Mouse (Mus musculus) left cerebral cortex, adult 11 months (tissue): ENCODE measurements around the gene Myo3b.

ENCODE experiments used
- DNase-seq: peaks from one replicate; pipeline ENCODE4 v3.0.0; 2022; ENCODE audit warnings: low spot score

The Myo3b gene

DNA sequence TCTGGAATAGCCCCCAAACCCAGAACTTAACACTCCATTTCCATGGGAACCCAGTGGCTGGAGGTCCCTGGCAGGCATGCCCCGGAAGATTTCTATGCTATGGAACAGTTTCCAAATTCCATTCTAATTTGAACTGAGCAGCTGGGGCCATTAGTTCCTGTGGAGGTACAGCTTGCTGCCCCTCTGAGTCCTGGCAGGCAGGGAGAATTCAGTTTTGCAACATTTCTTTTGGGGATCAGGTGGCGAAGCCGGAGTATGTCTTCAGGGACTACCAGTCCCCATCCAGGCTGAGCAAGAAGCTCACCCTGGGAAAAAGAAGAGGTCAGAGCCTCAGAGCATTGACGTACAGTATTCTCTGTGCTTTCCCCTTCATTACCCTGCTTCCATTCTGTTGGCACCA is 94.4 kb downstream of the Myo3b start:
- DNase-seq, result no peak

DNA sequence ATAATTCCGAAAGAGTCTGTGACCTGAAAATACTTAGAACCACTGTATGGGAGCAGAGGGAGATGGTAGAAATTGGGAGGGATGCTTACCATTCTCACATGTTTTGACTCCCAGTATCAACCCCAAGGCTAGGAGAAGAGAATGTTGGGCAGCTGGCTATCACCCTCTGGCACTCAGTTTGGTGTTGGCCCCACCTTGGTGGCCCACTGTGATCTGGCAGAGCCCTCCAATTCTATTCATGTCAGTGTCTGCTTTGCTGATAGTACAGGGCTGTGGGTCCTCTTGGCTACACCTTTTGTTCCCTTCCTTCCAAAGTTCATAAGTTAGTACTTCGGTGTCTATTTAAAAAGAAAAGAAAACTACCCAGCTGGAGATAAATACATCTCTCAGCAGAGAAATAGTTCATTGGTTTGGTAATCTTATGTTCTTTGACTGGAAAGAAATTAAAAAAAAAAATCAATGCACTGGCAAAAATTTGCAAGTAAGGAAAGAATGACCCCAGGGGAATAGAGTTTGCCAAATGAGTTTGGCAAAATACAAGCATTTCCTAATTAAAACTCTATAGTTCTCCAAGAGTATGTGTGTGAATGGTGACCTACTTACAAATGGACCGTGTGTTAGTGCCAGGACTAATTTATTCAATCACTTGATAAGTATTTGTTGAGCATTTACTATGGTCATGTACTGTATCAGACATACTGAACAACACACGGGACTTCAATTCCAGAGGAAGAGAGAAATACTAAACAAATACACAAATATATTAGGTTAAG is 98.5 kb downstream of the Myo3b start:
- no peak for DNase-seq

DNA sequence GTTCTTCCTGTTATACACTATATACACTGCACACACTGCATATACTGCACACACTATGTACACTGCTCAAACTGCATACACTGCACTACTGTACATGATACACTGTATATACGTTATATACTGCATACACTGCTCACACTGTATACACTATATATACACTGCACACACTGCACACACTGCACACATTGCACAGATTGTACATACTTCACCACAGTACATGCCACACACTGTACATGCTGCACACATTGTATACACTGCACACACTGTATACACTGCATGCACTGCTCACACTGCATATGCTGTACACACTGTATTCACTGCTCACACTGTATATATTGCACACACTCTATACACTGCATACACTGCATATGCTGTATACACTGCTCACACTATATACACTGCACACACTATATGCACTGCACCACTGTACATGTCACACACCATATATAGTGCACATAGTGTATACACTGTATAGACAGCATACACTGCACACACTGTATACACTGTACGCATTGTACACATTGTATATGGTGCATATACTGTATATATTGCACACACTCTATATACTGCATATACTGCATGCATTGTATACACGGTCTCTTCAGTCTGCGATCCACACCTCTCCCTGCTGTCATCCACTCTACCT is 104.7 kb downstream of the Myo3b start:
- DNase-seq, result no peak

GRCm38 (mm10) chr2:70146993-70147581 is 108.2 kb downstream of the Myo3b start:
- no peak for DNase-seq

- DNase-seq, result no peak
These were observed 110.0 kb downstream of the Myo3b start for GRCm38 (mm10) chr2:70148821-70149510.

DNA sequence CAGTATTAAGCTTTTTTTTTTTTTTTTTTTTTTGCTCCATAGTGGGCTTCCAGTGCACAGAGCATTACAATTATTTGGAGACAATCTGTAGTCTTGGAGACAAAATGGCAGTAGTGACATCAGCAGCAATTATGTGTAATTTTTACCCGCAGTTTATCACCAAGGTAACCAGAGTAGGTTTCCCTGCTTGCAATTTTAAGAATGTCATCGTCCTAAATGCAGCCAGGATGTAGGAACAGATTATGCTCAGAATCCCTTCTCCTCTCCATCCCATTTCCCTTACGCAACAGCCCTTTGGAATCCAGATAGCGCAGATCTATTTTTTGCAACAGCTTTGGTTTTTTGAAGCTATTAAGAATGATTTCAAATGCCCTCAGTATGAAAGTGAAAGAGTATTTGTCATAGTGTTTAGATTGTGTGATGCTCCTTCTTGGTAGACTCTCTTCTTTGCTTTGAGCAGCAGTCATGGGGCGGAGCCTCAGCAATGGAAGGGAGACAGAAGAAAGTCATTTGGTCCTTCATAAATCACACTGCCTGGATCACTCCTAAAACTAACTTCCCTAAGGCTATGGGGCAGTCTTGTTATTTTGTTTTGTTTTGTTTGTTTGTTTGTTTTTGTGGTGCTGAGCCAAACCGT is 111.6 kb downstream of the Myo3b start:
- DNase-seq, result peak; percentile 75

DNA sequence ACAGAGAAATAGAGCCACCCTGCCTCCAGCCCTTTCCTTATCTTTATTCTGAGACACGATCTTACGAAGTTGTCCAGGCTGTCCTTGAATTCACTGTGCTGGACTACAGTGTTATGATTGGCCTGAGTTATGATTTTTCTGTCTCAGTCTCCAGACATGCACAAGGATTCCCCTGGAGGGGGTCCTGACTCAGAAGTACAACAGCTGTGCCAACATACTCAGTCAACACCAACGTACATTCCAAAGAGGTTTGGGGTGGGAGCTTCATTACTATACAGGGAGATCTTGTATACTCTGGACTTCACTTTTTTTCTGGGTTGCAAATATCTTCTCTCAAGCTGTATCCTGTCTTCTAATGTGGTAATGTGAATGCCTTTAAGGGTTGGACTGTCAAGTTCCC is 113.0 kb downstream of the Myo3b start:
- DNase-seq, result no peak

DNA sequence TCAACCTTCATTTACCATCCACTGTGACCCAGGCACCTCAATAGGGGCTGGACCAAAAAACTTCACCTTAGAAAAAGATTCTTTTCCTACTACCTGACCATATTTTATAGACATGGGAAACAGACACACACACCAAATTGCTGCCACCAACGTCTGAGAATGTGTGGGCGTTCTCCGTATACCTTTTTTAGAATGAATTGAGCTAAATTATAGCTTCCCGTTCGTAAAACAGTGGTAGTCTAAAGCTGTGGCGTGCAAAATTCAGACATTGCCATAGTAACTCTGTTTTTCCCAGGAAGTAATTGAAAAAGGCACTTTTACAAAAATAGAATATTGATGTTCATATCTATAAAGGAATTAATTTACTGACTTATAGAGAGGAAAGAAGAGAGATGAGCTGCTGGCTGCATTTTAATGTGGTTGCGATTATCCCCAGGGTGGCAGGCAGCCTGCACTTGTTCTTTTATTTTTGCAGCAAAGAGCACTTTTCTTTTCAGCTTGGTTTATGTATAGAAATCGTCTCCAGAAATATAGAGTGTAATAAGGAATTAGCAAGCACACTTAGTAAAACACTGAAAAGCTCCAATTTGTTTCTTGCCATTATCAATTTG is 116.4 kb downstream of the Myo3b start:
- no peak for DNase-seq

DNA sequence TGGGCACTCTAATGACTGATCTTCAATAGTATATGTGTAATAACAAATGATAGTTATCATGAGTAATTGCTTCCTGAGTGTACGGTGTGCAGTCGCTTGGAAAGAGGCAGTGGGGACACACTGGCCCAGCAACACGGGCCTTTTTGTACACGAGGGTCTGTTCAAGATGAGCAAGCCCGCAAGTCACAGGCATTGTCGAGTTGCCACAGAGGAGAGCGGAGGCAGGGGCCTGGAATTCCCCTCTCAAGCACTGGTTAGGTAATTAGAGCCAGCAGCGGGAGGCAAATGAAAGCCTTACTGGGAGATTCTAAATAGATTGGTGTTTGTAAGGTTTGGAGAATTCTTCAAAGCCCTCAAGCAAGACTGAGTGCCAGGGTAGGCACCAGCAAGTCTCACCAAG is 120.6 kb downstream of the Myo3b start:
- DNase-seq, result no peak

GRCm38 (mm10) chr2:70166231-70166630 is 127.3 kb downstream of the Myo3b start:
- DNase-seq, result no peak

GRCm38 (mm10) chr2:70167944-70168935 is 129.3 kb downstream of the Myo3b start:
- DNase-seq, result peak; percentile 53

- no peak for DNase-seq
These were observed 131.5 kb downstream of the Myo3b start for GRCm38 (mm10) chr2:70170469-70170868.

- DNase-seq, result no peak
These were observed 138.1 kb downstream of the Myo3b start for GRCm38 (mm10) chr2:70176823-70177708.

- no peak for DNase-seq
These were observed 138.7 kb downstream of the Myo3b start for GRCm38 (mm10) chr2:70177709-70178030.

GRCm38 (mm10) chr2:70178241-70178640 is 139.3 kb downstream of the Myo3b start:
- DNase-seq, result no peak

- no peak for DNase-seq
These were observed 143.3 kb downstream of the Myo3b start for GRCm38 (mm10) chr2:70182150-70182670.

DNA sequence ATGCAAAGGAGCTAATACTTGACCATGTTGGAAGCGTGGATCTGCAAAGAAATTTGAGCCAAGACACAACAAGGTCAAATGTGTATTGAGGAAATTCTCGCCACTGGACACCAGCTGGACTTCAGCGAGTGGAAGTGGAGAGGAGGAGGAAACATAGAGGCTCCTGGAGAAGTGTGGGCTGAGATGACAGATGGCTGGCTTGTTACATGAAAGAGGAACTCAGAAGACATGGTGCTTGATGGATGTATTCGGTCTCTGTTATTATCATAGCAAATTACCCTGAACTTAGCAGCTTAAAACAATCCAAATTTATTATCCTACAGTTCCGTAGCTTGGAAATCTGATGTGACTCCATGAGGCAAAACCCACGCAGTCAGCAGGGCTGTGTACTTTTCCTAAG is 148.1 kb downstream of the Myo3b start:
- no peak for DNase-seq

GRCm38 (mm10) chr2:70195418-70196248 is 156.7 kb downstream of the Myo3b start:
- no peak for DNase-seq
